Mouse (Mus musculus) liver, embryonic 16.5 days (tissue): ENCODE measurements around the gene Trim11. TPM values are rescaled to one million over a fixed set of nuclear protein-coding genes. Genes with fewer than 3 reads are reported as not detected.
A peak's percentile ranks its signal among the peaks of the same experiment; 100 is the strongest.

ENCODE experiments used
- ATAC-seq: fragments of 200-750 bp; cut with Nextera tagmentation; 2 replicates; pipeline ENCODE4 v1.8.0; 2017; ENCODE audit warnings: low read depth, mild to moderate bottlenecking, moderate number of reproducible peaks, moderate library complexity
- H3K27ac ChIP-seq: fragments of 300-500 bp; sonication (generic); 2 replicates; pipeline ENCODE4 v1.5.1; 2014; ENCODE audit warnings: mild to moderate bottlenecking, low read length
- H3K27me3 ChIP-seq: fragments of 300-500 bp; sonication (generic); 2 replicates; pipeline ENCODE4 v1.6.1; 2014; ENCODE audit warnings: low read depth, low read length, mixed read lengths; ENCODE audit not compliant: control insufficient read depth, insufficient read depth
- H3K36me3 ChIP-seq: fragments of 300-500 bp; sonication (generic); 2 replicates; pipeline ENCODE4 v1.6.1; 2014; ENCODE audit warnings: mild to moderate bottlenecking; ENCODE audit not compliant: control insufficient read depth, insufficient read depth
- H3K4me1 ChIP-seq: fragments of 300-500 bp; sonication (generic); 2 replicates; pipeline ENCODE4 v1.6.1; 2014; ENCODE audit warnings: low read depth, low read length, mixed read lengths; ENCODE audit not compliant: control insufficient read depth
- H3K4me2 ChIP-seq: fragments of 300-500 bp; sonication (generic); 2 replicates; pipeline ENCODE4 v1.6.1; 2014; ENCODE audit warnings: low read depth, low read length, mixed read lengths
- H3K4me3 ChIP-seq: fragments of 300-500 bp; sonication (generic); 2 replicates; pipeline ENCODE4 v1.5.1; 2014; ENCODE audit warnings: low read depth, mild to moderate bottlenecking, low read length
- H3K9ac ChIP-seq: fragments of 300-500 bp; sonication (generic); 2 replicates; pipeline ENCODE4 v1.6.1; 2014; ENCODE audit warnings: low read depth, low read length
- H3K9me3 ChIP-seq: fragments of 300-500 bp; sonication (generic); replicated peaks from 2 replicates; pipeline ENCODE4 v1.6.1; 2016; ENCODE audit warnings: low read length; ENCODE audit not compliant: control insufficient read depth
- WGBS: fragments of 180-500 bp; shearing (Covaris S2); extraction: QIAGEN DNeasy Blood & Tissue Kit; methylation state at CpG from one replicate; pipeline ENCODE4 v1.1.7; 2014; ENCODE audit not compliant: insufficient replicate concordance; 5-methylcytosine and 5-hydroxymethylcytosine counted together
- polyA plus RNA-seq: library from polyadenylated mRNA; unstranded; fragments of >200 nt; fragmentation: Nextera tagmentation; extraction: Ambion mirVana; gene quantifications from 2 replicates; pipeline ENCODE4 v1.2.1, GENCODE M21; 2015

Trim11 gene
- polyA plus RNA-seq, 1 experiment from 2014 or later, result 8.2 TPM

DNA sequence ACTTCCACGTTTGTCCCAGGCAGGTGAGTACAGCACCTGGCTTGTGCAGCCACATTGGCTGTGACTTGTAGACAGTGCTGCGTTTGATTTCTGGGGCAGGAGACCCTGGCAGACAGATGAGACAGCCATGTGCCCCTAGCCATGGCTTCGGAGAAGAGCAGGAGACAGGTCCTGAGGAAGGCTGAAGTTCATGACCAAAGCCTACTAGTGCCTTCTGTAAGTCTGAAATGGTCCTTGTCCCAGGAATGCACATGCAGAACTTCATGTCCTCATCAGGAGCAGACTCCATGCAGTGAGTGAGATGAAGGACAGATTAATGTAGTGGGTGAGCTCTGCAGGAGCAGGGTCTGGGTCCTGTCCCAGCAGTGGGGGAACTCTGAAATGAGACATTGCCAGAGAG lies 14.0 kb downstream of the Trim11 start:
- H3K9me3 ChIP-seq, result no peaks in the 10 kb centered on the region
- H3K4me1 ChIP-seq, result peaks cover 20% of the 10 kb centered on the region
- H3K27me3 ChIP-seq, result peaks cover 7% of the 10 kb centered on the region
- ATAC-seq, result no peak
- H3K27ac ChIP-seq, result no peak overlapping the region
- H3K4me2 ChIP-seq, result no peak overlapping the region
- no peak overlapping the region for H3K9ac ChIP-seq
- no peak overlapping the region for H3K4me3 ChIP-seq
- peaks cover 13% of the 10 kb centered on the region for H3K36me3 ChIP-seq
- WGBS, result 50% methylated on average over 3 of the region's 3 CpGs

GRCm38 (mm10) chr11:58993091-58993670 lies 15.3 kb downstream of the Trim11 start:
- H3K27me3 ChIP-seq, result peaks cover 7% of the 10 kb centered on the region
- no peak overlapping the region for H3K9ac ChIP-seq
- peaks cover 9% of the 10 kb centered on the region for H3K36me3 ChIP-seq
- no peak for ATAC-seq
- H3K4me2 ChIP-seq, result no peak overlapping the region
- WGBS, result 41% methylated on average over 6 of the region's 6 CpGs
- no peak overlapping the region for H3K4me3 ChIP-seq
- no peak overlapping the region for H3K27ac ChIP-seq
- peaks cover 20% of the 10 kb centered on the region for H3K4me1 ChIP-seq
- H3K9me3 ChIP-seq, result no peaks in the 10 kb centered on the region

DNA sequence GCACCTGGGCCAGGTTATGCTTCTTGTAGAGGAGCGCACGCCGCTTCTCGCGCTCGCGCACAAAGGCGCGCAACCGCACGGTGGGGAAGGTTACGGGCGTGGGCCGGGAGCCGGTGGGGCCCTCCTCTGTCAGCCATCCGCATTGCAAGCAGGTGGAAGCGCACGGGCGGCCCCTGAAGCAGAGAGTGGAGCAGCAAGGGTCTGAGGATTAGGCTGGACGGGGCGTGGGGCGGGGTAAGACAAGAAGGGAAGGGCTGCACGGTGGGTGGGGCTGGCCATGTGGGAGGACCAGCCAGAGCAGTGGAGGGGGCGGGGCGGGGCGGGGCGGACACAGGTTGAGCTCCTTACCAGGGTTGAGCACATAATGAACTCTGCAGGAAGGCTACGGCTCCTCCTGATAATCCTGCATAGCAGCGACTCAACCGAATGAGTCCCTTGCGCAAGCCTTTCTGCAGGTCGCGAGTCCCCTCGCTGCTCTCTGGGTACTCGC lies 16.5 kb downstream of the Trim11 start:
- H3K9me3 ChIP-seq, result no peaks in the 10 kb centered on the region
- H3K4me1 ChIP-seq, result peaks cover 20% of the 10 kb centered on the region
- H3K36me3 ChIP-seq, result peaks cover 5% of the 10 kb centered on the region; the same call in 1 of the 2 replicates
- 2% methylated on average over 35 of the region's 35 CpGs for WGBS
- peak; percentile 79 for ATAC-seq
- peak overlapping the region; percentile 70 for H3K4me2 ChIP-seq
- no peak overlapping the region for H3K27ac ChIP-seq
- H3K4me3 ChIP-seq, result peak overlapping the region; percentile 54
- peak overlapping the region; percentile 44; the same call in 1 of the 2 replicates for H3K9ac ChIP-seq
- peaks cover 7% of the 10 kb centered on the region for H3K27me3 ChIP-seq

DNA sequence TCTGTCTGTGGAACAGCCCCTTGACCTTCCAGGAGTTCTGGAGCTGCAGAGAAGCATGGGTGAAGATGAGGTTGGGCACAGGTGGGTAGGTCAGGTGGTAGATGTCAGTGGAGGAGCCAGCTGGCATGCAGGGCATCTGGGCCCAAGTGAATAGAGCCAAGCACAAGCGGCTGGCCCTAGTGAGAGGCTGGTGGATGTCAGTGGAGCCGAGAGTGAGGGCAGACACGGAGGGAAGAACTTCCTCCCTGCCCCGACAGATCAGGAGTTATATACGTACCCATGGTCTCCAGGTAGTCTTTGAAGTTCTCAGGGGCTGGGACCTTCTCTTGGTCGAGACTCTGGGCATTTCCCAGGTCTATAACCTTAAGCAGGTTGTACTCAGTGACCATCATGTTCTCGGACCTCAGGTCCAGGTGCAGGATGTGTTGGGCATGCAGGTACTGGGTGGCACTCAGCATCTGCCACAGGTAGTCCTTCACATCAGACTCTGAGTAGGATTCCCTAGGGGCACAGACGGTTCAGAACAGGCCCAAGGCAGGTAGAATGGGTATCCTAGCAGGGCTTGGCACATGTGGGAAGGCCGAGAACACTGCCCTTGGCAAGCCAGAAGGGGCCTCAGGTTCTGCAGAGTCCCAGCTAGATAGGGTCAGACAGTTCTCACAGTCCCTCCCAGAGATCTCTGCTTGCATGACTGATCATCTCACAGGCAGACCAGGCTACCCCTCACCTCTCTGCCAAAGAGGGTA lies 17.3 kb downstream of the Trim11 start:
- Histone ChIP-seq H3K27me3 (peaks cover 7% of the 10 kb centered on the region), H3K4me1 (peaks cover 20% of the 10 kb centered on the region), H3K9me3 (no peaks in the 10 kb centered on the region), H3K36me3 (no peaks in the 10 kb centered on the region), H3K4me3 (no peak overlapping the region), H3K4me2 (no peak overlapping the region), H3K27ac (no peak overlapping the region), H3K9ac (no peak overlapping the region)
- ATAC-seq, result no peak
- WGBS, result 55% methylated on average over 9 of the region's 9 CpGs

GRCm38 (mm10) chr11:58995807-58996370 lies 18.0 kb downstream of the Trim11 start:
- H3K4me2 ChIP-seq, result no peak overlapping the region
- ATAC-seq, result no peak
- WGBS, result 11% methylated on average over 12 of the region's 12 CpGs

DNA sequence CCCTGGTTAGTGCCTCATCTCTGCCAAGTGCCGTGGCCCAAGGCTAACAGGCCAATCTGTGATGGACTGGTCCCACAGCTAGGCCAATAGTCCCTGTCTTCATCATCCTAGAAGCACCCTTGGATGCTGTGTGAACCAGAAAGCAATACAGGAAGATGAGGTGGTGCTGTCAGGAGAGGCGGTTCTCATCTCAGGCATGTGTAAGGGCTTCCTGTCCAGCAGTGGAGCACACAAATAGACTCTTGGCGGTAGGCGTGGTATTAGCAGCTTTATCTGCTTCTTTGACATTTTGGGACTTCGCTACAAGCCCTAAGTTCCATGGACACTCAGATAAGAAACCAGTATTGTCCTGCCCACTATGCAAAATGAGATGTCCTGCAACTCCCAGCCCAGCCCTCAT lies 19.6 kb downstream of the Trim11 start:
- peaks cover 15% of the 10 kb centered on the region for H3K4me1 ChIP-seq
- H3K36me3 ChIP-seq, result no peaks in the 10 kb centered on the region
- ATAC-seq, result no peak
- peaks cover 7% of the 10 kb centered on the region for H3K27me3 ChIP-seq
- no peak overlapping the region for H3K27ac ChIP-seq
- WGBS, result 47% methylated on average over 5 of the region's 5 CpGs
- no peak overlapping the region for H3K9ac ChIP-seq
- no peak overlapping the region for H3K4me3 ChIP-seq
- no peaks in the 10 kb centered on the region for H3K9me3 ChIP-seq
- no peak overlapping the region for H3K4me2 ChIP-seq

More at GRCm38 (mm10) chr11:58995807-58996370, 18.0 kb downstream of the Trim11 start:
- Histone ChIP-seq H3K4me3 (no peak overlapping the region), H3K27ac (no peak overlapping the region), H3K9me3 (no peaks in the 10 kb centered on the region), H3K9ac (no peak overlapping the region), H3K27me3 (peaks cover 7% of the 10 kb centered on the region), H3K4me1 (peaks cover 16% of the 10 kb centered on the region), H3K36me3 (no peaks in the 10 kb centered on the region)

DNA sequence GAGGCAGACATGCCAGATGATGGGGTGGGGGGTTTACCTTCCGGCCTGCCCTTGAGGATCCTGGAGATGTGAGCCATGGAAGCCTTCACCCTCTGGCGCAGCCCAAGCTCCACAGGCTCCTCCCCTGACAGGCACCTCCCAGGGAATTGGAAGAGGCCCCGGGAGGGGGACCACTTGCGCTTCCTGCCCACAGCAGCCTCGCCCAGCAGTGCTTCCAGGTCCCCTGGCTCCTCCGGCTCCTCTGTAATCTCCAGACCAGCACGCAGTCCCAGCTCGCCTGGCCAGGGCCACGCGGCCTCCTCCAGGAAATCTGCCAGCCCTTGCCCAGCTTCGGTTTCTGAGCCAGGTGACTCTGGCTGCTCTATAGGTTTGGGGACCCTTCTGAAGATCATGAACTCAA lies 21.3 kb downstream of the Trim11 start:
- no peak for ATAC-seq
- H3K4me3 ChIP-seq, result no peak overlapping the region
- peaks cover 7% of the 10 kb centered on the region for H3K4me1 ChIP-seq
- H3K27ac ChIP-seq, result no peak overlapping the region
- peaks cover 7% of the 10 kb centered on the region for H3K27me3 ChIP-seq
- no peaks in the 10 kb centered on the region for H3K9me3 ChIP-seq
- H3K4me2 ChIP-seq, result no peak overlapping the region
- no peak overlapping the region for H3K9ac ChIP-seq
- 39% methylated on average over 11 of the region's 11 CpGs for WGBS
- H3K36me3 ChIP-seq, result no peaks in the 10 kb centered on the region

- no peaks in the 10 kb centered on the region; the same call in 1 of the 2 replicates for H3K4me1 ChIP-seq
- H3K27ac ChIP-seq, result no peak overlapping the region
- no peak overlapping the region for H3K4me3 ChIP-seq
- no peak overlapping the region for H3K9ac ChIP-seq
- no peak for ATAC-seq
- no peaks in the 10 kb centered on the region for H3K9me3 ChIP-seq
- 60% methylated on average over 6 of the region's 6 CpGs for WGBS
- H3K36me3 ChIP-seq, result no peaks in the 10 kb centered on the region
- H3K27me3 ChIP-seq, result peaks cover 5% of the 10 kb centered on the region; the same call in 1 of the 2 replicates
- H3K4me2 ChIP-seq, result no peak overlapping the region
These were observed 21.9 kb downstream of the Trim11 start for GRCm38 (mm10) chr11:58999830-59000229.

- 78% methylated on average over 21 of the region's 21 CpGs for WGBS
- no peak overlapping the region for H3K27ac ChIP-seq
- ATAC-seq, result no peak
- no peaks in the 10 kb centered on the region for H3K36me3 ChIP-seq
- no peak overlapping the region for H3K4me3 ChIP-seq
- no peaks in the 10 kb centered on the region for H3K9me3 ChIP-seq
- no peak overlapping the region for H3K9ac ChIP-seq
- no peaks in the 10 kb centered on the region; the same call in 1 of the 2 replicates for H3K27me3 ChIP-seq
- no peak overlapping the region for H3K4me2 ChIP-seq
- H3K4me1 ChIP-seq, result no peaks in the 10 kb centered on the region
These were observed 22.7 kb downstream of the Trim11 start for GRCm38 (mm10) chr11:59000635-59001034.
